Mouse (Mus musculus): Measurements from ENCODE around the gene Vmn1r73.

Gene Vmn1r73

GRCm38 (mm10) chr7:11729966-11730365 lies at the start of gene Vmn1r73:
Vmn1r73 (plus strand) TSS chr7:11730266.
- DNase-seq (ENCODE audit: low spot score): no peak
